Mouse (Mus musculus): Measurements from ENCODE around the gene Btrc.

- TF ChIP-seq GATA1 (IDR thresholded peaks at IDR 0.05; ENCODE audit: borderline replicate concordance, low read length) = no peak
- TF ChIP-seq CTCF (IDR thresholded peaks at IDR 0.05; ENCODE audit: low read depth, low read length) = no peak
- TF ChIP-seq TAL1 (conservative IDR thresholded peaks at IDR 0.05; ENCODE audit: low read depth, low read length) = no peak
- TF ChIP-seq POLR2AphosphoS5 (IDR thresholded peaks at IDR 0.05; ENCODE audit: insufficient replicate concordance, low read depth, low read length) = no peak
- TF ChIP-seq GATA2 (IDR thresholded peaks at IDR 0.05; ENCODE audit: borderline replicate concordance, low read depth, low read length) = no peak
Measured at GRCm38 (mm10) chr19:45338182-45338581, 25.4 kb upstream of the Btrc start.

All from G1E (cell line).